8 mouse cellular contexts compared by ENCODE assay signal in the genomic region with DNA sequence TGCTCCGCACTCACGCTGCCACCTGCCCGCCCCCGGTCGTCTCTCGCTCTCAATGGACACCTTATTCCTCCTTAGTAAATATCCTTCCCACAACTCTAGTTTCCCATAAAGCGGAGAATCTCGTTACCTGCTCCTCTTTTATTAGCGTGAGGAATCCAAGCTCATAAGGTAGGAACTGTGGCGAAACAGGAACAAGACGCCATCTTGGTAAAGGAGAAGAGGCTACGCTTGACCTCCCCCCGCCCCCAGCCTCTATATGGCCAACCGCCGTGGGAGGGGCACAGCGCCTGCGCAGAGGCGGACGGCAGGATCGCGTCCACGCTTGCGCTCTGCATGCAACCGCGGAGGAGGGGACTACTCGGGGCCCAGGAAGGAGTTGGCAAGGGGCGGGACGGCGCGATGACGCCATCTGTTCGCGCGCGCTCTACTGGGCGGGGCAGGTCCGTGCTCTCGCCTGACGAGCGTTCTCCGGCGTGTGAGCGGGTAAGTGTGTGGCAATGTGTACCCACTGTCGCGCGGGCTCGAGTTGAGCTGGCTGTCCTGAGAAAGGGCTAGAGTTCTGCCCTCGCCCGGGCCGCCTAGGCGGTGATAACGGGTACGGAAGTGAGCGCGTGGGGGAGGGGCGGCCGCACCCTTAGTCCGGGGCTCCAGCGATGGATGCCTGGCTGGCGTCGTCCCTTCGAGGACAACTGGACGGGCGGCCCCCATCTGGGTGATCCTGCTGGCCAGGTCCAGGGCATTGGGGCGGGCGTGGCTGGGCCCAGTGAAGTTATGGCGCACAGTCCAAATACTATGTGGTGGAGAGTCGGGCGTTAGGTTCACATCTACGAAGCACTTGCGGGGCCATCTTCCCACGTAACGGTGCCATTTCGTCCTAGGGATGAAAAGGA. TPM values are rescaled to one million over a fixed set of nuclear protein-coding genes. Genes with fewer than 3 reads are reported as not detected.
DNase-seq lines count a peak whose midpoint lies in the region; ATAC-seq and TF ChIP-seq lines count a peak whose summit lies in the region.

A gene (minus strand): TSS at position 230 of the 890 bp plus-strand sequence.

- H3K79me2 ChIP-seq in C2C12 (ENCODE audit: control insufficient read depth, insufficient read depth) (peaks cover 93% of the 10 kb centered on the region), myocyte (ENCODE audit: control insufficient read depth, insufficient read depth) (peaks cover 89% of the 10 kb centered on the region)
- H3K79me2 ChIP-seq in liver, adult 2 months (ENCODE audit: control insufficient read depth, insufficient read depth, low read length) = peaks cover 9% of the 10 kb centered on the region; the same call in 1 of the 2 replicates

- H3K36me3 ChIP-seq in C2C12 (ENCODE audit: control insufficient read depth, insufficient read depth) = no peaks in the 10 kb centered on the region
- peaks cover 12% of the 10 kb centered on the region for H3K36me3 ChIP-seq in erythroblast, embryonic 14.5 days (ENCODE audit: control insufficient read depth)
- H3K36me3 ChIP-seq in heart, embryonic 11.5 days (ENCODE audit: control insufficient read depth, insufficient read depth, low read length) = no peaks in the 10 kb centered on the region
- H3K36me3 ChIP-seq in kidney, embryonic 16.5 days (ENCODE audit: insufficient read depth, low read length) = no peaks in the 10 kb centered on the region; the same call in 1 of the 2 replicates
- no peaks in the 10 kb centered on the region for H3K36me3 ChIP-seq in liver, adult 2 months (ENCODE audit: control insufficient read depth, insufficient read depth, low read length)
- peaks cover 11% of the 10 kb centered on the region for H3K36me3 ChIP-seq in myocyte (ENCODE audit: control insufficient read depth, insufficient read depth)
- H3K36me3 ChIP-seq in splenic B cell, adult 2 months (ENCODE audit: control insufficient read depth, insufficient read depth, low read length, poor library complexity, severe bottlenecking) = no peaks in the 10 kb centered on the region

- peak; percentile 95 for ATAC-seq in heart, embryonic 11.5 days (replicated peaks; ENCODE audit: insufficient number of reproducible peaks, low FRiP score, low TSS enrichment)
- peak; percentile 95 for ATAC-seq in kidney, embryonic 16.5 days (ENCODE audit: low FRiP score, low TSS enrichment)

- H3K27me3 ChIP-seq in C2C12 (ENCODE audit: control insufficient read depth, insufficient read depth, insufficient read length) (no peaks in the 10 kb centered on the region), myocyte (ENCODE audit: control insufficient read depth, insufficient read depth, insufficient read length) (no peaks in the 10 kb centered on the region)
- H3K27me3 ChIP-seq in erythroblast, embryonic 14.5 days (ENCODE audit: control insufficient read depth) = no peaks in the 10 kb centered on the region
- no peaks in the 10 kb centered on the region for H3K27me3 ChIP-seq in heart, embryonic 11.5 days (ENCODE audit: control insufficient read depth, insufficient read depth, low read length)
- no peaks in the 10 kb centered on the region for H3K27me3 ChIP-seq in kidney, embryonic 16.5 days (ENCODE audit: insufficient read depth, low read length)
- no peaks in the 10 kb centered on the region for H3K27me3 ChIP-seq in liver, adult 2 months (ENCODE audit: control insufficient read depth, insufficient read depth, low read length)
- H3K27me3 ChIP-seq in splenic B cell, adult 2 months (ENCODE audit: control insufficient read depth, insufficient read depth, low read length, poor library complexity, severe bottlenecking) = no peaks in the 10 kb centered on the region

- no peak for TF ChIP-seq CTCF in C2C12 (IDR thresholded peaks at IDR 0.05; ENCODE audit: control insufficient read depth, insufficient read depth, insufficient read length)
- TF ChIP-seq CTCF in brain, embryonic 14.5 days (IDR thresholded peaks at IDR 0.05; ENCODE audit: borderline replicate concordance, extremely low read depth, insufficient read depth, insufficient read length) = no peak
- TF ChIP-seq CTCF in liver, adult 2 months (IDR thresholded peaks at IDR 0.05; ENCODE audit: low read depth, low read length) = no peak

- H3K9me3 ChIP-seq in erythroblast, embryonic 14.5 days (ENCODE audit: control insufficient read depth, low read length) = no peaks in the 10 kb centered on the region
- no peaks in the 10 kb centered on the region for H3K9me3 ChIP-seq in heart, embryonic 11.5 days (replicated peaks; ENCODE audit: control insufficient read depth, low read length)
- H3K9me3 ChIP-seq in kidney, embryonic 16.5 days (ENCODE audit: low read length) = no peaks in the 10 kb centered on the region

- peak; percentile 100 for DNase-seq in brain, embryonic 14.5 days (ENCODE audit: low read depth)
- peak; percentile 90 for DNase-seq in liver, adult 2 months (ENCODE audit: extremely low read depth, low read depth, low spot score)
- DNase-seq in splenic B cell, adult 2 months (ENCODE audit: low read depth, low spot score) = peak; percentile 100

- WGBS in heart, embryonic 11.5 days (ENCODE audit: insufficient replicate concordance) = under 1% methylated on average over 74 of the region's 74 CpGs
- WGBS in kidney, embryonic 16.5 days = under 1% methylated on average over 74 of the region's 74 CpGs
- WGBS in liver, adult 2 months = under 1% methylated on average over 74 of the region's 74 CpGs

- H3K4me2 ChIP-seq in heart, embryonic 11.5 days = peak within 1 kb of the TSS; percentile 79
- peak within 1 kb of the TSS; percentile 75 for H3K4me2 ChIP-seq in kidney, embryonic 16.5 days (replicated peaks; ENCODE audit: low read depth, low read length)
- H3K4me2 ChIP-seq in myocyte (ENCODE audit: low read depth) = peak within 1 kb of the TSS; percentile 81

- H3K27ac ChIP-seq in heart, embryonic 11.5 days (ENCODE audit: low read depth, low read length) = peak within 1 kb of the TSS; percentile 98
- peak within 1 kb of the TSS; percentile 97 for H3K27ac ChIP-seq in kidney, embryonic 16.5 days (ENCODE audit: low read length)
- peak within 1 kb of the TSS; percentile 95 for H3K27ac ChIP-seq in liver, adult 2 months (replicated peaks; ENCODE audit: insufficient read depth, low read depth, low read length)

- H3K9ac ChIP-seq in heart, embryonic 11.5 days (ENCODE audit: low read depth, low read length) = peak within 1 kb of the TSS; percentile 94
- peak within 1 kb of the TSS; percentile 89 for H3K9ac ChIP-seq in kidney, embryonic 16.5 days (replicated peaks; ENCODE audit: low read length)
- peak within 1 kb of the TSS; percentile 88 for H3K9ac ChIP-seq in liver, adult 2 months (ENCODE audit: low read depth, low read length)

- H3K4me3 ChIP-seq in C2C12 (ENCODE audit: insufficient read depth, poor library complexity, severe bottlenecking) (peak within 1 kb of the TSS; percentile 94), myocyte (peak within 1 kb of the TSS; percentile 99)
- peak within 1 kb of the TSS; percentile 91 for H3K4me3 ChIP-seq in erythroblast, embryonic 14.5 days (replicated peaks)
- peak within 1 kb of the TSS; percentile 89 for H3K4me3 ChIP-seq in heart, embryonic 11.5 days (ENCODE audit: low read depth, low read length)
- H3K4me3 ChIP-seq in kidney, embryonic 16.5 days (ENCODE audit: low read length) = peak within 1 kb of the TSS; percentile 93
- peak within 1 kb of the TSS; percentile 93 for H3K4me3 ChIP-seq in liver, adult 2 months (ENCODE audit: insufficient read depth, low read depth, low read length)

- H3ac ChIP-seq in C2C12 (ENCODE audit: control insufficient read depth, insufficient read length, low read depth) = peak within 1 kb of the TSS; percentile 70
- H3ac ChIP-seq in myocyte (ENCODE audit: control insufficient read depth, insufficient read length) = peak within 1 kb of the TSS; percentile 38

- peak; percentile 74; the same call in 1 of the 2 replicates for TF ChIP-seq POLR2A in brain, embryonic 14.5 days (IDR thresholded peaks at IDR 0.05; ENCODE audit: borderline replicate concordance, extremely low read depth, insufficient read depth, insufficient read length, poor library complexity, severe bottlenecking)
- peak; percentile 66; the same call in 1 of the 2 replicates for TF ChIP-seq POLR2A in liver, adult 2 months (IDR thresholded peaks at IDR 0.05; ENCODE audit: extremely low read depth, insufficient read depth, low read length)
- peak; percentile 99 for TF ChIP-seq POLR2A in myocyte (IDR thresholded peaks at IDR 0.05; ENCODE audit: insufficient read length, low read depth)

- peaks cover 86% of the 10 kb centered on the region for H3K79me3 ChIP-seq in C2C12 (ENCODE audit: low read depth)

- H3K4me1 ChIP-seq in erythroblast, embryonic 14.5 days (ENCODE audit: control insufficient read depth) = peaks cover 49% of the 10 kb centered on the region
- peaks cover 10% of the 10 kb centered on the region for H3K4me1 ChIP-seq in heart, embryonic 11.5 days (ENCODE audit: control insufficient read depth, insufficient read depth, low read length)
- peaks cover 11% of the 10 kb centered on the region for H3K4me1 ChIP-seq in kidney, embryonic 16.5 days (ENCODE audit: insufficient read depth, low read length)
- peaks cover 11% of the 10 kb centered on the region for H3K4me1 ChIP-seq in liver, adult 2 months (ENCODE audit: control insufficient read depth, insufficient read depth, low read length)

TF ChIP-seq in C2C12, 6 proteins besides CTCF, POLR2A, EP300 and RAD21 (continues in another document):
- peak; percentile 37 for TF ChIP-seq MAX (IDR thresholded peaks at IDR 0.05)
- no peak for TF ChIP-seq USF1 (IDR thresholded peaks at IDR 0.05; ENCODE audit: low read depth)
- TF ChIP-seq MYOG (IDR thresholded peaks at IDR 0.05; ENCODE audit: control insufficient read depth, extremely low read depth, insufficient read length) = no peak
- TF ChIP-seq FOSL1 (IDR thresholded peaks at IDR 0.05; ENCODE audit: insufficient read depth, low read length, poor library complexity, severe bottlenecking) = no peak
- TF ChIP-seq CEBPB (IDR thresholded peaks at IDR 0.05; ENCODE audit: low read depth) = peak; percentile 46

TF ChIP-seq in myocyte, 11 proteins besides CTCF, POLR2A, EP300 and RAD21 (continues in another document):
- TF ChIP-seq E2F4 (IDR thresholded peaks at IDR 0.05; ENCODE audit: insufficient read depth) (peak; percentile 17), TCF12 (IDR thresholded peaks at IDR 0.05; ENCODE audit: insufficient read depth, poor library complexity, severe bottlenecking) (no peak), POLR2AphosphoS2 (IDR thresholded peaks at IDR 0.05; ENCODE audit: insufficient read length, low read depth) (peak; percentile 98), SRF (IDR thresholded peaks at IDR 0.05; ENCODE audit: control insufficient read depth, insufficient read length, low read depth) (peak; percentile 94), TCF3 (IDR thresholded peaks at IDR 0.05; ENCODE audit: insufficient read length, low read depth) (no peak)

RNA-seq across cellular contexts. Expression of the gene that starts here (rescaled TPM):
- polyA plus RNA-seq in C2C12 (2012; fragmentation: generic; extraction: Trizol) (134 TPM), myocyte (2012; fragmentation: generic; extraction: Trizol) (154 TPM)
- polyA plus RNA-seq in brain, embryonic 14.5 days (2012; rRNA removed) = 70.3 and 90.6 TPM in 2 replicates
- 2.8 and 2.9 TPM in 2 replicates for polyA plus RNA-seq in erythroblast, embryonic 14.5 days (2012)
- polyA plus RNA-seq in heart, embryonic 11.5 days (2014; fragmentation: Nextera tagmentation; extraction: Ambion mirVana) = 137 and 144 TPM in 2 replicates
- 140 and 151 TPM in 2 replicates for polyA plus RNA-seq in kidney, embryonic 16.5 days (2015; fragmentation: Nextera tagmentation; extraction: Ambion mirVana)
- total RNA-seq in liver, adult 2 months (2014; rRNA removed) = 169 and 179 TPM in 2 replicates
- 103 and 119 TPM in 2 replicates for polyA plus RNA-seq in liver, adult 2 months (2012; rRNA removed)

Comparison
In these comparisons a context has a peak if more than half of its experiments do, and no peak if none do; other contexts are left out.
1. Peak in every context shown above with its lines: DNase-seq, ATAC-seq, H3K4me3 ChIP-seq and H3K27ac ChIP-seq.
2. RNA of the gene that starts here (polyA plus RNA-seq): 154 TPM in myocyte (single experiment), 137 to 144 TPM in heart, embryonic 11.5 days, 140 to 151 TPM in kidney, embryonic 16.5 days, 134 TPM in C2C12 (single experiment), 103 to 119 TPM in liver, adult 2 months and 70.3 to 90.6 TPM in brain, embryonic 14.5 days; 2.8 to 2.9 TPM in erythroblast, embryonic 14.5 days; every median in the first group is over 10 times any median in the second.